Mouse (Mus musculus): ENCODE measurements around the gene Il25.

Gene Il25

GRCm38 (mm10) chr14:54932645-54933150, at the start of gene Il25:
Il25 (plus strand) TSS chr14:54932695.
- DNase-seq (ENCODE audit: low read depth, low spot score) = no peak

- no peak for DNase-seq (ENCODE audit: low read depth, low spot score)
Measured at GRCm38 (mm10) chr14:54883154-54884021, 49.1 kb upstream of the Il25 start, which contains the start of the genes Bcl2l2 and Gm20521. Bcl2l2 (plus strand) TSS chr14:54883377. Gm20521 (plus strand) TSS chr14:54883441.

GRCm38 (mm10) chr14:54884022-54884712, 48.3 kb upstream of the Il25 start:
- no peak for DNase-seq (ENCODE audit: low read depth, low spot score)

- DNase-seq (ENCODE audit: low read depth, low spot score) = no peak
Measured at GRCm38 (mm10) chr14:54885309-54885708, 47.2 kb upstream of the Il25 start.

- no peak for DNase-seq (ENCODE audit: low read depth, low spot score)
Measured at GRCm38 (mm10) chr14:54892200-54892599, 40.3 kb upstream of the Il25 start, which contains the start of gene Pabpn1. Pabpn1 (plus strand) TSS chr14:54892500.

- peak; percentile 98 for DNase-seq (ENCODE audit: low read depth, low spot score)
Measured at GRCm38 (mm10) chr14:54893651-54894181, 38.8 kb upstream of the Il25 start.

- no peak for DNase-seq (ENCODE audit: low read depth, low spot score)
Measured at GRCm38 (mm10) chr14:54894296-54895151, 38.0 kb upstream of the Il25 start.

- no peak for DNase-seq (ENCODE audit: low read depth, low spot score)
Measured at GRCm38 (mm10) chr14:54897445-54897844, 35.0 kb upstream of the Il25 start.

GRCm38 (mm10) chr14:54900383-54900782, 32.1 kb upstream of the Il25 start:
- no peak for DNase-seq (ENCODE audit: low read depth, low spot score)

GRCm38 (mm10) chr14:54903641-54904040, 28.9 kb upstream of the Il25 start:
- no peak for DNase-seq (ENCODE audit: low read depth, low spot score)

- no peak for DNase-seq (ENCODE audit: low read depth, low spot score)
Measured at GRCm38 (mm10) chr14:54908682-54909081, 23.8 kb upstream of the Il25 start.

- no peak for DNase-seq (ENCODE audit: low read depth, low spot score)
Measured at GRCm38 (mm10) chr14:54912109-54912850, 20.2 kb upstream of the Il25 start.

- DNase-seq (ENCODE audit: low read depth, low spot score) = no peak
Measured at GRCm38 (mm10) chr14:54912886-54913285, 19.6 kb upstream of the Il25 start, which contains the start of gene Slc22a17. Slc22a17 (minus strand) TSS chr14:54913132.

GRCm38 (mm10) chr14:54913343-54913742, 19.2 kb upstream of the Il25 start:
- no peak for DNase-seq (ENCODE audit: low read depth, low spot score)

- DNase-seq (ENCODE audit: low read depth, low spot score) = no peak
Measured at GRCm38 (mm10) chr14:54920076-54920685, 12.3 kb upstream of the Il25 start.

- DNase-seq (ENCODE audit: low read depth, low spot score) = no peak
Measured at GRCm38 (mm10) chr14:54924641-54925348, 7.7 kb upstream of the Il25 start.

GRCm38 (mm10) chr14:54925349-54926342, 6.8 kb upstream of the Il25 start, which contains the start of gene Efs:
Efs (minus strand) TSS chr14:54926126.
- DNase-seq (ENCODE audit: low read depth, low spot score) = no peak
